Mouse (Mus musculus): Measurements from ENCODE around the gene Ntpcr.

DNA sequence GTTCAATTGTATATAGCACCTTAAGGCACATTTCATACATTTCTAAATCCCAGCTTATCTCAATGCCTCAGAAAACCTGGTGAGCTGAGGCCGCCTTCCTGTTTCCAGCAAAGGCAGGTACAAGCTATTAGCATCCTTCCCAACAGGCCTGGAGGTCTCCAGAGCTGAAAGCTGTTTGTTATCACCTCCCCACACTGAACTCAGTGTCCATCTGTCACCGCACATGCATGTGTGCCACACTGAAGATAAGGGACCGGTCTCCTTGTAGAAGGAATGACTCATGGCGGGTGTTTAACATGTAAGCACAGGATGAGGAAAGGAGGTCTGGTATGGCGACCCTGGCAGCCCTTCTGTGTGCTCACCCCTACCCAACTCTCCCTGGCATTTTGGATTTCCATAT lies 18.2 kb upstream of the Ntpcr start:
- no peak for TF ChIP-seq POLR2A (IDR thresholded peaks at IDR 0.05; ENCODE audit: control insufficient read depth, extremely low read depth, insufficient read depth, low read length, poor library complexity)
- TF ChIP-seq CTCF (IDR thresholded peaks at IDR 0.05; ENCODE audit: borderline replicate concordance, control insufficient read depth, extremely low read depth, insufficient read depth, low read length, poor library complexity): no peak
